Mouse (Mus musculus): ENCODE measurements at regions not wholly inside any gene's neighbourhood (a gene's known extent, or its start where the extent isn't known, plus 50 kb on each side); places are given as distances from the start of the nearest gene placed in this dataset.

GRCm38 (mm10) chr19:54462480-54462879, 418.5 kb downstream of the Adra2a start:
- no peak for DNase-seq (ENCODE audit: low spot score)

GRCm38 (mm10) chr19:54470034-54470433, 426.1 kb downstream of the Adra2a start:
- DNase-seq (ENCODE audit: low spot score) = no peak

GRCm38 (mm10) chr19:54498066-54498465, 454.1 kb downstream of the Adra2a start:
- peak; percentile 4 for DNase-seq (ENCODE audit: low spot score)

- no peak for DNase-seq (ENCODE audit: low spot score)
Observed at GRCm38 (mm10) chr19:54533858-54534257, 489.9 kb downstream of the Adra2a start.

GRCm38 (mm10) chr19:54555351-54555750, 511.4 kb downstream of the Adra2a start:
- DNase-seq (ENCODE audit: low spot score) = no peak

- DNase-seq (ENCODE audit: low spot score) = no peak
Observed at GRCm38 (mm10) chr19:54557984-54558383, 514.0 kb downstream of the Adra2a start.

GRCm38 (mm10) chr19:54583574-54583973, 539.6 kb downstream of the Adra2a start:
- DNase-seq (ENCODE audit: low spot score) = no peak

- DNase-seq (ENCODE audit: low spot score) = no peak
Observed at GRCm38 (mm10) chr19:54584687-54585237, 540.8 kb downstream of the Adra2a start.

GRCm38 (mm10) chr19:54585326-54585725, 541.4 kb downstream of the Adra2a start:
- peak; percentile 55 for DNase-seq (ENCODE audit: low spot score)

- DNase-seq (ENCODE audit: low spot score) = no peak
Observed at GRCm38 (mm10) chr19:54603345-54603744, 523.7 kb downstream of the Gpam start.

- no peak for DNase-seq (ENCODE audit: low spot score)
Observed at GRCm38 (mm10) chr19:54605346-54605745, 521.7 kb downstream of the Gpam start.

GRCm38 (mm10) chr19:54616924-54617323, 510.1 kb downstream of the Gpam start:
- DNase-seq (ENCODE audit: low spot score) = no peak
